Mouse (Mus musculus) right cerebral cortex, postnatal 4 days (tissue): ENCODE data around the gene Pnpla2.

Experiments used
- DNase-seq: peaks from one replicate; pipeline ENCODE4 v3.0.0-alpha.2; 2022

Pnpla2 gene

GRCm38 (mm10) chr7:141451928-141452327, 3.1 kb upstream of the Pnpla2 start:
- DNase-seq = no peak

GRCm38 (mm10) chr7:141453636-141454035, 1.4 kb upstream of the Pnpla2 start:
- DNase-seq = no peak

- DNase-seq = peak; percentile 23
These were observed 764 bp downstream of the Pnpla2 start for GRCm38 (mm10) chr7:141455610-141456314.

- no peak for DNase-seq
These were observed 1.7 kb downstream of the Pnpla2 start for GRCm38 (mm10) chr7:141456739-141457138.

- DNase-seq = no peak
These were observed 2.2 kb downstream of the Pnpla2 start for GRCm38 (mm10) chr7:141457236-141457635.

- DNase-seq = no peak
These were observed 3.1 kb downstream of the Pnpla2 start for GRCm38 (mm10) chr7:141457986-141458660.

GRCm38 (mm10) chr7:141458661-141459060, 3.7 kb downstream of the Pnpla2 start:
- DNase-seq = no peak

- DNase-seq = no peak
These were observed 4.3 kb downstream of the Pnpla2 start for GRCm38 (mm10) chr7:141459301-141459711.

- no peak for DNase-seq
These were observed 5.0 kb downstream of the Pnpla2 start for GRCm38 (mm10) chr7:141460001-141460390.

GRCm38 (mm10) chr7:141460391-141461113, 5.6 kb downstream of the Pnpla2 start, which contains the start of gene Cracr2b:
Gene Cracr2b (plus strand): TSS chr7:141461094.
- DNase-seq = no peak

GRCm38 (mm10) chr7:141461521-141462332, 6.7 kb downstream of the Pnpla2 start:
- DNase-seq = no peak

GRCm38 (mm10) chr7:141462333-141462821, 7.4 kb downstream of the Pnpla2 start:
- no peak for DNase-seq

GRCm38 (mm10) chr7:141463824-141464602, 9.0 kb downstream of the Pnpla2 start:
- no peak for DNase-seq

- no peak for DNase-seq
These were observed 9.7 kb downstream of the Pnpla2 start for GRCm38 (mm10) chr7:141464603-141465201.

GRCm38 (mm10) chr7:141465388-141466044, 10.5 kb downstream of the Pnpla2 start:
- DNase-seq = no peak

- no peak for DNase-seq
These were observed 11.0 kb downstream of the Pnpla2 start for GRCm38 (mm10) chr7:141466045-141466394.

GRCm38 (mm10) chr7:141466607-141467148, 11.7 kb downstream of the Pnpla2 start:
- no peak for DNase-seq

GRCm38 (mm10) chr7:141467230-141468030, 12.4 kb downstream of the Pnpla2 start, which contains the start of gene Cd151:
Gene Cd151 (plus strand): TSS chr7:141467392.
- DNase-seq = peak; percentile 71

- no peak for DNase-seq
These were observed 13.1 kb downstream of the Pnpla2 start for GRCm38 (mm10) chr7:141468164-141468521.
